Mouse (Mus musculus) gastrocnemius, adult 2 months (tissue): Measurements from ENCODE around the gene Adal. TPM values are rescaled to one million over a fixed set of nuclear protein-coding genes. Genes with fewer than 3 reads are reported as not detected.
A peak's percentile ranks its signal among the peaks of the same experiment; 100 is the strongest.
"Not testable (repeated sequence)": the region's sequence is repeated elsewhere in the genome, so short reads cannot be mapped to it uniquely, and the experiment has no call there.

Experiments used
- DNase-seq: peaks from one replicate; pipeline ENCODE4 v3.0.0; 2022
- H3K27ac ChIP-seq: fragments of 200-600 bp; 2 replicates; pipeline ENCODE4 v1.8.1; 2022; ENCODE audit warnings: mild to moderate bottlenecking
- H3K4me3 ChIP-seq: fragments of 200-600 bp; 2 replicates; pipeline ENCODE4 v1.8.1; 2022; ENCODE audit warnings: mild to moderate bottlenecking, moderate library complexity
- CTCF ChIP-seq: fragments of 200-600 bp; IDR thresholded peaks from 2 replicates; pipeline ENCODE4 v1.8.1; 2022; ENCODE audit warnings: antibody characterized with exemption, mild to moderate bottlenecking, moderate library complexity
- intact Hi-C: fragments of 180-260 bp; cut with DNase I; formaldehyde crosslinking; loops from one replicate; pipeline ENCODE4 v1.15.1; 2025
- long read RNA-seq, 2 experiments: library from polyadenylated mRNA; stranded (forward); transcript quantifications; one replicate each; pipeline ENCODE4 v2.0.0; 2021
- total RNA-seq, 2 experiments: library from RNA; stranded (reverse); gene quantifications; 2 replicates each; pipeline ENCODE4 v1.2.3; 2021

Gene Adal
- total RNA-seq, result 10 to 100 TPM; 12.4 to 17.1 TPM
- long read RNA-seq, experiment 1, transcript Adal-205 (11 exons, 2,477 nt), result major isoform, 6 of 26 reads
- long read RNA-seq, experiment 1, partial matches to known transcripts, result 1 of 26 reads
- long read RNA-seq, experiment 1, other reads (novel, unspliced or antisense), result 16 of 26 reads
- long read RNA-seq, experiment 2, partial matches to known transcripts, result 0 of 14 reads
- long read RNA-seq, experiment 2, other reads (novel, unspliced or antisense), result 10 of 14 reads

DNA sequence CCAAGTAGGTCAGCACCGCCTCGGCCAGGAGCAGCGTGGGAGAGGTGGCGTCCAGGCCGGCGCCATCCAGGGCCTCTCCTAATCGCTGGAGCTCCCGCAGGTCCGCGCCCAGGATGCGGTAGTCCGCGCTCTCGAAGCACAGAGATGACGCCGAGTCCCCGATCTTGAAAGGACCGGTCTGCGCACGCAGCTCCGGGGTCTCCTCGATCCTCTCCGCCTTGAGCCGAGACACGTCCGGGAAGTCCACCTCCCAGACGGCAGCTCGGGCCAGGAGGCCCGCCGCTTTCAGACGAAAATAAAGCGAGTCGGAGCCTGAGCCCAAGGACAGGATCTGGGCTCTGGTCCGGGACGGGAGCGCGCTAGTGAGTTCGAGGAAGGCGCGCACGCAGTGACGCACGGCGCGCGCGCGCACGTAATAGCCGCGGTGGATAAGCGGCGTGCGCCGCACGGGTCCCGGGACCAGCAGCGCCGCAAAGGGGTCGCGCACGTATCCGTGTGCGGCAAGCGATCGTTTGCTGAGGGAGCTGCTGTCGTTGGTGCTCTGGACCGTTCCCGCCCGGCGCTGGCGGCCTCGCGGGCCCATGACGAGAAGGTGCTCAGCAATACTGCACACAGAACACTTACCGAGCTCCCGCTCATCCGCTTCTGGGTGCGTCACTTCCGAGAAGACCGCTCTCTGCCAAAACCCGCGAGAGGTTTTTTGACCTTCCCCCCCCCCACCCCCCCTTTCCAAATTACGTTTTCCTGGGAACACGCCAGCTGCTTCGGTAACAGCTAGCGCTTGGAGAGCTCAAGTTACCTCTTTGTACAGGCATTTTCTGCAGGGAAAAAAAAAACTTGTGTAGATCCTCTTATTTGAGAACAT lies at the start of gene Adal, which contains the start of gene Lcmt2:
TSS of gene Adal (plus strand) at position 411 of the 865 bp plus-strand sequence.
TSS of gene Lcmt2 (minus strand) at position 636 of the 865 bp plus-strand sequence.
- TF ChIP-seq CTCF, result no peak
- H3K27ac ChIP-seq, result peak within 1 kb of the TSS; percentile 100
- peak; percentile 94 for DNase-seq
- H3K4me3 ChIP-seq, result peak within 1 kb of the TSS; percentile 98
- intact Hi-C loops, result no loop called here

DNA sequence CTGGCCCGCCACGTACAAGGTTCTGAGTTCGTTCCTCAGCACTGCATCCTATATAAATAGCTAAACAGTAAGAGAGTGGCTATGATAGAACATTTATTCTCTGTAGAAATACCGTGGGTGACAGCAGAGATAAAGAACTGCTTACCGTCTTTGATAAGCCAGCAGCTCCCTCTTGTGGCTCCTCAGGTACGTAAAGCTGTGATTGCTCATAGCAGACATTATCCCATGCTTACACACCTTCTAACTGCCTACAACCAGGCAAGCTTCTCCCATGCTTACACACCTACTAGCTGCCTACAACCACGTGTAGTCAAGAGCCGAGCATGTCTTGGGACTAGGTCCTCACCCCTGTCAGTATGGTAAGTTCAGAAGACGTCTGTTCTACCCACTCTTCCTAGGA lies 38.2 kb upstream of the Adal start:
- peak; percentile 59 for DNase-seq
- Histone ChIP-seq H3K27ac (no peak overlapping the region), H3K4me3 (no peak overlapping the region)
- peak; percentile 78 for TF ChIP-seq CTCF
- intact Hi-C loops, result loop anchor here (5.0 kb wide), 1 partner anchor 60 kb away; no protein-coding TSS in a partner anchor

DNA sequence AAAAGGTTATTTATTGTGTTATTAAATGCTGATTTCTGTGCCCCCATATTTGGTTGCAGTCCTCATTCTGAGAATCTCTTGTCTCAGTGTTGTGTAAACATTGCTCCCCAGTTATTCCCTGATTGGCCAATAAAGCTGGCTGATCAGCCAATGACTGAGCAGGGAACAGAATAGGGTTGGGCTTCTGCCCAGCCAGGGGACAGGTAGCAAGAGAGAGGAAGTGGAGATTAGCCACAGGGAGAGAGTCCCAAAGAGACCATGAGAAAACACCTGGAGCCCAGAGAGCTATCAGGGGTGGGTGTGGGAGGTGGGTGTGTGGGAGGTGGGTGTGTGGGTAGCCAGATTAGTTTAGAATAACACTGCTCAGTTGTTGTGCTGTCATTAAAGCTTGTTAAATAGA lies 34.3 kb upstream of the Adal start:
- no peak for DNase-seq
- Histone ChIP-seq H3K27ac (no peak overlapping the region), H3K4me3 (no peak overlapping the region)
- intact Hi-C loops, result no loop called here
- TF ChIP-seq CTCF, result no peak

DNA sequence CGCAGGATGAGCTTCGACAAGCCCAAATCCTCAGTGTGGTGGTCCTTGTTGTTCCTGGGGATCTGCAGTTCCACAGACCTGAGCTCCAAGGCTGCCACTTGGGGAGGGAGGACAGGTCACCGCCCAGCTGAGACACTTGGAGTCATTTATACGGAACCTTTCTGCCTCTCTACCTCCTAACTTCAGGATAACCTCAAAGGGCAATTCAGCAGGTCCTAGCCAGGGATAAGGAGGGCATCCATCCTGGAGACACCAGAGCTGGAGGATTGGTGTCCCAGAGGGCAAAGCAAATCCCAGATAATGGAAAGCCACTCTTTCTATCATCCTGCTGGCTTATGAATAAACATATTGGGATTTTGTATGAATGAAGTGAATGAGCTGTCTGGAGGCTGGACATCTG lies 30.5 kb upstream of the Adal start, which contains the start of gene Tgm7:
TSS of gene Tgm7 (minus strand) at position 101 of the 400 bp plus-strand sequence.
- no peak for DNase-seq
- TF ChIP-seq CTCF, result no peak
- H3K27ac ChIP-seq, result no peak within 1 kb of the TSS
- no peak within 1 kb of the TSS for H3K4me3 ChIP-seq
- intact Hi-C loops, result no loop called here

DNA sequence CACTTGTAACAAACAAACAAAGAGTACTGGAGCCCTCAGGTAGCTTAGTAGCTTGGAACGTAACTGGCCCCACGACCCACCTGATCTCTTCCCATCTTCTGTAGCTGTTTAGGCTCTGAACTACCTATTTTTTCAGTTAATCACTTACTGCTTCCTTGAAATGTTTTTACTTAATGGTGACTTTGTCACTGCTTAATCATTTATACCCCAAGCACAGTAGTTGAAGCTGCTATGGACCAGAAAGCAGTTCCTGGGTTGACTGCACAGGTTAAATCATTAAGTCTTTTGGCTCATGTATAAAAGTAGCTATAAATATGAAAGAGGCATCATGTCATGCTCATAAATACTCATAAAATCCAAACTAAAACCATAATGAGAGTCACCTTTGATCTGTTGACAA lies 24.8 kb upstream of the Adal start:
- no peak for TF ChIP-seq CTCF
- no peak for DNase-seq
- Histone ChIP-seq H3K27ac (no peak overlapping the region), H3K4me3 (no peak overlapping the region)
- intact Hi-C loops, result no loop called here

DNA sequence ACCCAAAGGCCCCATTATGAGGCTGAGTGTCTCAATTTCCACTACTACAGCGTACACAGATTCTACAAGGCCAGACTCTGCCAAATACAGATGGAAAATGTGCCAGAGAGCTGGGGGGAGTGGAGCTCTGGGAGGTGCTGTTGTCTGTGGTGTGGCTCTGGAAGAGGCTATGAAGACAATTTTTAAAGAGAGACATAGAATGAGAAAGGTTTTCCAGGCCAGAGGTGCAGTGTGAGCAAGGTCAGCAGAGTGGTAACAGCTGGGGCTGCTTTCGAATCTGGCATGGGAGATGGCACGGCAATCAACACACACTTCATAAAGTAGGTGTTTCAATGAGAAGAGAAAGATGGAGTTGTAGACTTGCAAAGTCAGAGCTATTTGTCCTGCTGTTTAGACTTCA lies 21.0 kb upstream of the Adal start:
- Histone ChIP-seq H3K4me3 (no peak overlapping the region), H3K27ac (no peak overlapping the region)
- intact Hi-C loops, result no loop called here
- TF ChIP-seq CTCF, result no peak
- DNase-seq, result no peak

DNA sequence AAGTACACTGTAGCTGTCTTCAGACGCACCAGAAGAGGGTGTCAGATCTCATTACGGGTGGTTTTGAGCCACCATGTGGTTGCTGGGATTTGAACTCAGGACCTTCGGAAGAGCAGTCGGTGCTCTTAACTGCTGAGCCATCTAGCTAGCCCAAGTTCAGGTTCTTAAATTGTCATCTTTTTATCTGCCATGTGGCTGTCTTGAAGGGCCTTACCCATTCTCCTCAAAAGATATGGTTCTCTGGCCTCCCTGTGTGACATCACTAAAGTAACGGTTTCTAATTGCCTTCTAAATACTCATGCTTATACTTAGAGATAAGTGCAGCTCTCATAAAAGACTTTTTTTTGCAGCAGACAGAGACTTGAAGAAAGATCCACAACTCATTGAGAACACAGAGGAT lies 13.9 kb upstream of the Adal start:
- DNase-seq, H3K27ac ChIP-seq, intact Hi-C loops, H3K4me3 ChIP-seq: not testable (repeated sequence)

DNA sequence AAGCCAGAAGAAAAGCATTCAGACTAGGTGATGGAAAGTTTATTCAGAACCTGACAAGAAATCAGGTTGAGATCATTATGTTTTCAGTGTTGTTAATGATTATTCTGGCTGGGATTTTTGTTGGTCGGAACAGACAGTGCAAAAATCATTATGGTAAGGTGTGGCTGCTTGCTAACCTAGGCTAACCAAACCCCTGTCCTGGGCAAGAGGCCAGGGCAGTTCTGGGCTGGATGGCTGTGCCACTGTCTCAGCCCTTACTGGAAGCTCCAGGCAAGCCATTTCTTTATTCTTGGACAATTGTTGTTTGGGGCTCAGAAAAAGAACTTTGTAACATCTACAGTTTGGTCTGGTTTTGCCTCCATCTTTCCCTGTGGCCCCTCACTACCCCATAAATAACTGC lies 12.7 kb upstream of the Adal start:
- intact Hi-C loops, result no loop called here
- H3K27ac ChIP-seq, result no peak overlapping the region
- TF ChIP-seq CTCF, result no peak
- no peak for DNase-seq
- H3K4me3 ChIP-seq, result no peak overlapping the region

DNA sequence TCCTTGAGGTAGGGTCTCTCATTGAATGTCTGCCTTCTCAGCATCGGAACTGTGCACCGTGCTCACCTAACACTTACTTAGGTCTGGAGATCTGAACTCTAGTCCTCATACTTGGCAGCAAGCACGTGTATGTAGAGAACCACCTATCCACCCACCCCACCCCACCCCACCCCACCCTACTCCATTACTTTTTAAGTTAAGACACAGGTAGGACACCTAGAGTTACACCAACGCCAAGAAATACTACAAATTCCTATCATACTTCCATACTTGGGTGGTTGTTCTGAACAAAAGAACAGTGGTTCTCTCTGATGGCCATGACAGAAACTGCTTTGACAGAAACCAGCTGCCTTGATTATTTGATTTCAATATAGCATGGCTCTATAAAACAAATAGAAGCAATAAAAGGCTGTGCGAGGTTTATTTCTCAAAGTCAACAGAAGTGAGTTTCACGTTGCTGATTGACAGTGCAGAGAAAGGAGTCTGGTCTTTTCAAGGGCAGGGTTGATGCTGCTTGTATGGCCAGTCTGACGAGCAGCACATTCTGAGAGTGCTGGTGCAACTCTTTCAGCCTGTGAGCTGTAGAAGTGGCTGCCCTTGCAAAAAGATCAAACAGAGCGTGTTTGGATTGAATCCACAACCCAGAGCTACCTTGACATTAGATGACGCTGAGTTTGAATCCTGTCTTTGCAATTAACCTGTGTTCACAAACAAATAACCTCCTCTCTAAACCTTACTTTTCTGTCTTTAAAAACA lies 11.2 kb upstream of the Adal start:
- Histone ChIP-seq H3K27ac (no peak overlapping the region), H3K4me3 (no peak overlapping the region)
- no peak for DNase-seq
- intact Hi-C loops, result no loop called here
- TF ChIP-seq CTCF, result no peak

DNA sequence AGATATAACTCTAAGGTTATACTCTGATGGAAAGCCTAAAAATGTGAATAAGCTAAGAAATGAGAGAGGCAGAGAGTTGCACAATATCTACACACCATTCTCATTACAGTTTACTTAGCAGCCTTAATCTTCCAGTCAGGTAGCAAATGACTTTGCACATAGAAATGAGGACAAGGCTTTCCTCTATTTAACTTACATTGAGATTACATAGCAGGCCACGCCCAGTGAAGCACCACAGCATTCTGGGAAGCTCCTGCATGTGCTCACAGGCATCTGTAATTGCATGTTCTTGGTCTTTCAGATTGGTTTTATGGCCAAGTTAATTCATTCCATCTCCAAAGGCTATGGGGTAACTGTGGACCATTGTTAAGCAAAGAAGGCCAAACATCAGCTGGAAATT lies 7.4 kb upstream of the Adal start:
- intact Hi-C loops, result no loop called here
- DNase-seq, result no peak
- TF ChIP-seq CTCF, result no peak
- no peak overlapping the region for H3K4me3 ChIP-seq
- H3K27ac ChIP-seq, result no peak overlapping the region

DNA sequence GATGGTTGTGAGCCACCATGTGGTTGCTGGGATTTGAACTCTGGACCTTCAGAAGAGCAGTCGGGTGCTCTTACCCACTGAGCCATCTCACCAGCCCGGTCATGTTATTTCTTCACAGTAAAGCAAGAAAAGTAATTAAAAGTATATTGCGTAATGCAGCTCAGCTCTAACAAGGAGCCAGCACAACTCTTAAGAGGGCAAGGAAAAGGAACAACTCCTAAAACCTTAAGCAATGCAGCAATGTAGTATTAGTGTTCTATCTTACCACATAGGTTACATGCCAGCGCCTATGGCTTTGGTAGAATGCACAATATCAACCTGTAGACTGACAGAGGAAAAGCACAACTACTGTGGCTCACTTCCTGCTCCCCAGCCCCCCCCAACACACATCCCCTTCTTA lies 2.9 kb upstream of the Adal start:
- intact Hi-C loops, result no loop called here
- no peak for TF ChIP-seq CTCF
- DNase-seq, result no peak
- no peak overlapping the region for H3K4me3 ChIP-seq
- no peak overlapping the region for H3K27ac ChIP-seq

DNA sequence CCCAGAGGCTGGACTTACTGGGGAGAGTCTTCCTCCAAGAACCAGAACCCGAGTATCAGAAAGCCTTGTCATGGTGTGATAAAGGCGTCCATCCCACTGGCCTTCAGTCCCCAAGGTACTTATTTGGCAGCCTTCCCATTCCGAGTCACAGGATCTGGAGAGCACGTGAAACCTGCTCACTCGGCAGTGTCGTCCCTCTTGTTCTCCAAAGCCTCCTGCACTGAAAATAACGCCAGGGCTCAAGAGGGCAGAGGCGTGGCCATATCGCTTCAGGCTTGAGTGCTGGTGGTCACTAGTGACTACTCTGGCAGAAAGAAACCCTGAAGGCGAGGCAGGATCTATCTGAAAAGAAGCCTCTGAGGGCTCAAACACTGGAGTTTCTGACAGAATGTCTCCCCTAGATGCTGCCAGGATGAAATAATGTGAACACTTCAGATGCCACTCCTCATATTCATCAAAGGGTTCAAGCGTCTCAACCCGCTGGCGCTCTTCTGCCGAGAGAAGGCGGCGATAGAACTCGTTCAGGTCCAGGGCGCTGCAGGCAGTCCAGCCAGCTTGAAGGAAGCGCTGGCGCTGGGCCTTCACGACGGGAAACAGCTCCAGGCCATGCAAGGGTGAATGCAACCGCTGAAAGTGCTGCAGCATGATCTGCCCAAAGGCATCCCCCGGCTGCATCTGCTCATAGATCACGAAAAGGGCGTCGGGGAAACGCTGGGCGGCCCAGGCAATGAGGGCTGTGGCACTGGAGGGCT lies 786 bp upstream of the Adal start:
- TF ChIP-seq CTCF, result no peak
- Histone ChIP-seq H3K4me3 (peak overlapping the region; percentile 98), H3K27ac (peak overlapping the region; percentile 100)
- DNase-seq, result peak; percentile 38
- intact Hi-C loops, result no loop called here
